Mouse (Mus musculus) megakaryocyte progenitor cell, adult 5-6 weeks (primary cell): Measurements from ENCODE around the gene Dr1. TPM values are rescaled to one million over a fixed set of nuclear protein-coding genes. Genes with fewer than 3 reads are reported as not detected.
"Not testable (repeated sequence)": the region's sequence is repeated elsewhere in the genome, so short reads cannot be mapped to it uniquely, and the experiment has no call there.

ENCODE experiments used
- ATAC-seq: replicated peaks from 2 replicates; pipeline ENCODE4 v1.8.0; 2016; ENCODE audit warnings: mild to moderate bottlenecking, moderate TSS enrichment, inconsistent platforms; ENCODE audit not compliant: poor library complexity
- total RNA-seq, 2 experiments: library from RNA; stranded (forward) in 1 of 2; stranded (reverse) in 1 of 2; fragments of 157-497, 149-512 nt in 1 of 2; fragments of 200-1000 nt in 1 of 2; gene quantifications; 2 replicates each; pipeline versions ENCODE4 v1.2.3 to v1.2.4; 2015 to 2017

Dr1 gene
- total RNA-seq (2015) (82.6 and 102 TPM in 2 replicates), total RNA-seq (2017) (67.8 and 73.8 TPM in 2 replicates)

GRCm38 (mm10) chr5:108268127-108269062 lies at the start of gene Dr1:
Gene Dr1 (plus strand): TSS chr5:108268897.
- ATAC-seq, result peak; percentile 80

DNA sequence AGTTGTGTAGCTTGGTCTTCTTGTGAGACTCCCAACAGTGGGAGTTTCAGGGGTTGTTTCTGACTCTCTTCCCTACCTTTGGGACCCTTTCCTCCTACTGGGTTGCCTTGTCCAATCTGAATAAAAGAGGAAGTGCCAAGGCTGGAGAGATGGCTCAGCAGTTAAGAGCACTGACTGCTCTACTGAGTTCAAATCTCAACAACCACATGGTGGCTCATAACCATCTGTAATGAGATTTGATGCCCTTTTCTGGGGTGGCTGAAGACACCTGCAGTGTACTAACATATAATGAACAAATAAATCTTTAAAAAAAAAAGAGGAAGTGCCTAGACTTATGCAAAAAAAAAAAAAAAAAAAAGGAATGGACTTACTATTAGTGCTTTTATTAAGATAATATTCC lies 44.6 kb upstream of the Dr1 start:
- no peak for ATAC-seq

DNA sequence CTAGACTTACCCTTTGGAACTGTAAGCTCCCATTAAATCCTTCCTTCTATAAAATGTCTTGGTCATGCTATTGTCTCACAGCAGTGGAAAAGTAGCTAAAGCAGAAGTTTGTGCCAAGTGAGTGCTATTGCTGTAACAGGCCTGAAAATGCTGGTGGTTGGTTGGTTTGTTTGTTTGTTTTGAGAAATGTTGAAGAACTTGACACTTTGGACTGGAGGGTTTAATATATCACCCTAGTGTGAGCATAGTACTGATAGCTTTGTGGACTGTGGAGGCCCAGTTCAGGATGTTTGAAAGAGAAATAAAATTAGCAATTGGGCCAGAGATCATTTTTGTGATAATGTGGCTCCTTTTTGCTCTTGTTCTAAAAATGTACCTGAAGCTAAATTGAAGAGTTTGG lies 42.5 kb upstream of the Dr1 start:
- ATAC-seq, result no peak

DNA sequence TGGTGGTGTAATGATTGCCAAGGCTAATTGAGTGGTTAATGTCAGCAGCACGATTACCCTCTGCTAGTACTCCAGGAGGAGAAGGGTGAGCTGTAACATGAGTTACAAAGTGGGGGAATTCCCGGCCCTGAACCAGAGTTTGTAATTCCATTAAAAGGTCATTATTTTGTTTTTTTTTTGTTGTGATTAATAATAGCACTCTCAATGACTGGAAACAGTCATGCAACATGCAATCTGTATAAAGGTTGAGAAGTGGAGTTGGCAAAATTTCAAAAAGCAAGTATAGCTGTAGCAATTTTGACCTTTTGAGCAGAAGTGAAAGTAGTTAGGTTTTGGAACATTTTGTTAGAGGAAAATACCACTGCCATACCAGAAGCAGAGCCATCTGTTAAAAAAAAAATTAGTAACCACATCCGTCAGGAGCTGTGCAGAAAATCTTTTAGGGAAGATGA lies 22.4 kb upstream of the Dr1 start:
- peak; percentile 86 for ATAC-seq

GRCm38 (mm10) chr5:108250033-108250432 lies 18.7 kb upstream of the Dr1 start:
- no peak for ATAC-seq

- 0 out of 2 replicates have a peak, but pooled peaks have one; percentile 29 for ATAC-seq
Observed at GRCm38 (mm10) chr5:108255259-108255658, 13.4 kb upstream of the Dr1 start.

- ATAC-seq, result peak; percentile 80
Observed at GRCm38 (mm10) chr5:108262722-108263121, 6.0 kb upstream of the Dr1 start.

DNA sequence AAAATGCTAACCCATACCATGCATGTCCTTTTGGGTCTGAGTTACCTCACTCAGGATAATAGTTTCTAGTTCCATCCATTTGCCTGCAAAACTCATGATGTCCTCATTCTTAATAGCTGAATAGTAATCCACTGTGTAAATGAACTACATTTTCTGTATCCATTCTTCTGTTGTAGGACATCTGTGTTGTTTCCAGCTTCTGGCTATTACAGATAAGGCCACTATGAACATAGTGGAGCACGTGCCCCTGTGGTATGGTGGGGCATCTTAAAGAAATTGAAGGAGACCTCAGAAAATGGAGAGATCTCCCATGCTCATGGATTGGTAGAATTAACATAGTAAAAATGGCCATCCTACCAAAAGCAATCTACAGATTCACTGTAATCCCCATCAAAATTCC lies 4.9 kb upstream of the Dr1 start:
- ATAC-seq, result not testable (repeated sequence)

DNA sequence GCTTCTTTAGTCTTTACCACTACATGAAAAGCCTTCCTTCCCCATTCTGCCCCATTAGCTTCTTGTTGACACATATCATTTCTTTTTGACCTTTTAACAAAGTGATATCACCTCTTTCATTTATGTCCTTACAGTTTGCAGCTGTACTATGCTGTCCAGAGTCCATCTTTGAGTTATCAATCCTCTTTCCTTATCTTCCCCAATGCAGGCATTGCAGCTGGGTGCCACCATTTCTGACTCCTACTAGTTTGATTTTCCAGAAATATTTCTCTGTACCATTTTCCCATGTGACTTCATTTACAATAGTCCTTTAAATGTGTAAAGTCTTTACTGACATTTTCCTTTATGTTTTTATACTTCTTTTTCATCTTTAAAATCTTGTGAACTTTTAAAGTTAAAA lies 1.7 kb upstream of the Dr1 start:
- no peak for ATAC-seq

- ATAC-seq, result no peak
Observed at GRCm38 (mm10) chr5:108269063-108269810, 540 bp downstream of the Dr1 start.

- no peak for ATAC-seq
Observed at GRCm38 (mm10) chr5:108269811-108270151, 1.1 kb downstream of the Dr1 start.

- no peak for ATAC-seq
Observed at GRCm38 (mm10) chr5:108270415-108270814, 1.7 kb downstream of the Dr1 start.

DNA sequence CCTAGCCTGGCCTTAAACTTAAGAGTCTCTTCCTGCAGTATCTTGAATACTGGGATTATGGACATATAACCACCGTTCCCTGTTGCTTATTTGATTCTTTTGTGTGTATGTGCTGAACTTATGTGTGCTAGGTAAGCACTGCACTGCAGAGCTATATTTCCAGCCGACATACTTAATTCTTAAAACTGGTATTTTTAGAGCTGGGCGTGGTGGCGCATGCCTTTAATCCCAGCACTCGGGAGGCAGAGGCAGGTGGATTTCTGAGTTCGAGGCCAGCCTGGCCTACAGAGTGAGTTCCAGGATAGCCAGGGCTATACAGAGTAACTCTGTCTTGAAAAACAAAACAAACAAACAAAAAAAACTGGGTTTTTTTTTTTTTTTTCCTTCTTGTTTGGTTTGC lies 2.6 kb downstream of the Dr1 start:
- not testable (repeated sequence) for ATAC-seq

DNA sequence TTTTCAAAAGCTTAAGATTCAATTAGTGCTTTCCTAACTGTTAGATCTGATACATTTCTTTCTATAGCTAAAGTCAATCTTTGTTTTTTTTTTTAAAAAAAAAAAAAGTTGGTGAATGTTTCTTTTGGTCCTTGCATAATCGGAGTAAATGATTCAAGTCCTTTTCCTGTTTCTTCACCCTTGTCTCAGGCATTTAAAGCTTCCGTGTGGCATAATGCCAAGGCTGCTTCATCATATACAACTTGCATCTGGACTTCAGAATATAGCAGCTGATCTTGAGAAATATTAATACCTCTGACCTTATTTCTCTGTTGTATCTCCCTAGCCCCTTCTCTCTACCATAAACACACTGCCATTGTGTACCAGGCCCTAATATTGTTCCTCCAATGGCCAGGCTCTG lies 18.3 kb downstream of the Dr1 start:
- ATAC-seq, result peak; percentile 70

- ATAC-seq, result peak; percentile 42; the same call in 1 of the 2 replicates
Observed at GRCm38 (mm10) chr5:108301567-108301966, 32.9 kb downstream of the Dr1 start.

GRCm38 (mm10) chr5:108312224-108313064 lies 43.7 kb downstream of the Dr1 start, which contains the start of gene Pigg:
Gene Pigg (plus strand): TSS chr5:108312609.
- ATAC-seq, result peak; percentile 97

DNA sequence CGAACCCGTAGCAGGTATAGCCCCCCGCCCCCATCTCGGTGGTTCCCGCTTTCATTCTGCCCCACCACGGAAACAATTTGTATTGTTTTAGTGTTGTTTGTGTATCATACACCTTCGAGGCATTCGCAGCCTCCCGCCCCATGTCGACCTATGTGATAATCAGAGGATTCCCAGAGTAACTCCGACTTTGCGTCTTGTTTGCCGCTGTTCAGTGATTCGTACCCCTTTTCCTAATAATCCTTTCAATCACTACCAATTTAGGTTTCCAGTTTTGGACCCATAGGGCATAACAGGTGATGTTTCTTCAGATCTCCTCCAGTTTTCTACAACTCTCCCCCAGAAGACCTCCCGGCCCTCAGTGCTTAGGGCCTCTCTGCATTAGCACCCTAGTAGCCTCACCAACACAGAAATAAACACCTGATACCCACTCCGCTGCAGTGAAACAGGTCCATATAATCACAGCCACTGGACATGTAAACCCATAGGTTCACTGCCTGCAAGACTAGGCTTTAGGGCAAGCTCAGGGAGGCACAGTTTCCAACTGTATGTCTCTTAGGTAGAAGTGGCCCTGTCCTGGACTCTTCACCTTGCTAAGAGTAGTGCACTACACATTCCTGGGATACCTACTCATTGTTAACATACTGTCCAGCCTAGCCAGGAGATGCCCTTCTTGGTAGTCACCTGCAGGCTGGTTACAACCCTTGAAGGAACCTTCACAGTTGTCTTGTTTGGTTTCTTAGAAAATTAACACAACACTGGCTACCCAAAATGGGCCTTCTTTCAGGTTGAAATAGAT lies 44.6 kb downstream of the Dr1 start:
- peak; percentile 2; the same call in 1 of the 2 replicates for ATAC-seq
